Mouse (Mus musculus) kidney, postnatal 4 days (tissue): Measurements from ENCODE around the gene Rpl22.
A peak's percentile ranks its signal among the peaks of the same experiment; 100 is the strongest.

Source experiments
- DNase-seq, 2 experiments: peaks; one replicate each; pipeline ENCODE4 v3.0.0; 2021; ENCODE audit warnings: mixed read lengths in 2 of 2

The Rpl22 gene

GRCm38 (mm10) chr4:152325574-152326411, at the start of gene Rpl22:
Gene Rpl22, plus strand, starts transcription at chr4:152325742.
- peak; percentile 92 to 95 for DNase-seq

GRCm38 (mm10) chr4:152276389-152277347, 48.9 kb upstream of the Rpl22 start:
- DNase-seq, result peak; percentile 59 to 64

- no peak for DNase-seq
Measured at GRCm38 (mm10) chr4:152277916-152278315, 47.6 kb upstream of the Rpl22 start.

GRCm38 (mm10) chr4:152278986-152279385, 46.6 kb upstream of the Rpl22 start:
- no peak for DNase-seq

- DNase-seq, result peak in 1 of 2 experiments; percentile 64
Measured at GRCm38 (mm10) chr4:152281601-152282000, 43.9 kb upstream of the Rpl22 start.

- DNase-seq, result no peak
Measured at GRCm38 (mm10) chr4:152282721-152283120, 42.8 kb upstream of the Rpl22 start.

GRCm38 (mm10) chr4:152283186-152283950, 42.2 kb upstream of the Rpl22 start:
- peak; percentile 92 to 93 for DNase-seq

GRCm38 (mm10) chr4:152285505-152285904, 40.0 kb upstream of the Rpl22 start:
- peak; percentile 72 to 80 for DNase-seq

- no peak for DNase-seq
Measured at GRCm38 (mm10) chr4:152286183-152286582, 39.4 kb upstream of the Rpl22 start.

- DNase-seq, result peak; percentile 92
Measured at GRCm38 (mm10) chr4:152286887-152287286, 38.7 kb upstream of the Rpl22 start.

GRCm38 (mm10) chr4:152287317-152288120, 38.0 kb upstream of the Rpl22 start:
- DNase-seq, result no peak

GRCm38 (mm10) chr4:152288398-152288945, 37.1 kb upstream of the Rpl22 start:
- no peak for DNase-seq

- DNase-seq, result no peak
Measured at GRCm38 (mm10) chr4:152290385-152290784, 35.2 kb upstream of the Rpl22 start.

GRCm38 (mm10) chr4:152290991-152291390, 34.6 kb upstream of the Rpl22 start:
- no peak for DNase-seq

- no peak for DNase-seq
Measured at GRCm38 (mm10) chr4:152291562-152291961, 34.0 kb upstream of the Rpl22 start, which contains the start of gene Hes3. Gene Hes3, minus strand, starts transcription at chr4:152291662.

GRCm38 (mm10) chr4:152292102-152292765, 33.3 kb upstream of the Rpl22 start:
- no peak for DNase-seq

- DNase-seq, result peak in 1 of 2 experiments; percentile 49
Measured at GRCm38 (mm10) chr4:152294188-152294929, 31.2 kb upstream of the Rpl22 start.

GRCm38 (mm10) chr4:152295916-152296315, 29.6 kb upstream of the Rpl22 start:
- DNase-seq, result no peak

GRCm38 (mm10) chr4:152296371-152296770, 29.2 kb upstream of the Rpl22 start:
- no peak for DNase-seq
